18 mouse cellular contexts compared by ENCODE assay signal in the genomic region with DNA sequence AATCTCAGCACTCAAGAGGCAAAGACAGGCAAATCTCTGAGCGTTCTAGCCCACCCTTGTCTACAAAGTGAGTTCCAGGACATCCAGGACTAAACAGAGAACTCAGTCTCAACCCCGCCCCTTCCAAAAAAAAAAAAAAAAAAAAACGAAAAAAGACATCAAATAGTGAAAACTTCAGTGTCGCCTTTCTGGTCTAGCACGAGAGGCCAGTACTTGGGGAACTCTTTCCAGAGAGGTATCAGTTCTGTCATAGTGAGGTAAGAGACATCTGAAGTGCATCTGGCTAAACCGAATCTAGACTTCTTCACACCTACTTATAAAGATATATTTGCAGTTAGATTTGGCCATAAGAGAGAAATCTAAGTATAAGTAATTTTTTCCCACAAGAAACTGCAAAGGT.
"Had no signal": no experiment of that assay in that cellular context is flagged by ENCODE, and none has a peak within 500 bp of the region (broad histone marks: within the 10 kb centered on the region; RNA-seq: fewer than 3 reads in every experiment).

No protein-coding gene starts in this region.

- H3K27me3 ChIP-seq: limb, embryonic 13.5 days; liver, embryonic 12.5 days; liver, embryonic 15.5 days; stomach, embryonic 15.5 days had no signal

- H3K9me3 ChIP-seq: limb, embryonic 10.5 days; limb, embryonic 13.5 days; liver, embryonic 12.5 days; liver, embryonic 15.5 days; stomach, embryonic 15.5 days had no signal

- H3K9ac ChIP-seq: limb, embryonic 13.5 days; liver, embryonic 12.5 days; liver, embryonic 15.5 days; stomach, embryonic 15.5 days had no signal

- H3K36me3 ChIP-seq: limb, embryonic 10.5 days; limb, embryonic 13.5 days; liver, embryonic 12.5 days; liver, embryonic 15.5 days; stomach, embryonic 15.5 days had no signal

- H3K27ac ChIP-seq: kidney, postnatal 0 days; layer of hippocampus, adult 2 months; limb, embryonic 10.5 days; limb, embryonic 13.5 days; liver, embryonic 12.5 days; liver, embryonic 15.5 days; macrophage; stomach, embryonic 15.5 days had no signal

- H3K4me3 ChIP-seq: layer of hippocampus, adult 2 months; limb, embryonic 10.5 days; limb, embryonic 13.5 days; liver, embryonic 12.5 days; liver, embryonic 15.5 days; stomach, embryonic 15.5 days had no signal

- H3K4me1 ChIP-seq: limb, embryonic 13.5 days; liver, embryonic 12.5 days; liver, embryonic 15.5 days; stomach, embryonic 15.5 days had no signal

- H3K4me2 ChIP-seq: limb, embryonic 13.5 days; liver, embryonic 12.5 days; liver, embryonic 15.5 days; stomach, embryonic 15.5 days had no signal

- DNase-seq: kidney, adult 2 months; kidney, postnatal 25 days; layer of hippocampus, adult 9-11 months; liver; lung, adult 18-20 months; right cerebral cortex, postnatal 25 days; spleen, adult 18-20 months; thymus, postnatal 25 days had no signal

- ATAC-seq: intestine, postnatal 0 days; liver, embryonic 12.5 days; lung, postnatal 0 days had no signal
